Mouse (Mus musculus) olfactory bulb, adult 2 months (tissue): ENCODE measurements at regions not wholly inside any gene's neighbourhood (a gene's known extent, or its start where the extent isn't known, plus 50 kb on each side); places are given as distances from the start of the nearest gene placed in this dataset.

Experiments
- H3K27ac ChIP-seq: fragments of 200-500 bp; 2 replicates; pipeline ENCODE4 v1.5.1; 2012; ENCODE audit warnings: low read depth, low read length; ENCODE audit not compliant: insufficient read depth
- H3K4me1 ChIP-seq: fragments of 200-500 bp; 2 replicates; pipeline ENCODE4 v1.6.1; 2012; ENCODE audit warnings: low read length; ENCODE audit not compliant: control insufficient read depth, insufficient read depth
- H3K4me3 ChIP-seq: fragments of 200-500 bp; 2 replicates; pipeline ENCODE4 v1.5.1; 2012; ENCODE audit warnings: mild to moderate bottlenecking, low read depth, low read length, moderate library complexity; ENCODE audit not compliant: insufficient read depth
- CTCF ChIP-seq: fragments of 200-500 bp; IDR thresholded peaks from 2 replicates; pipeline ENCODE4 v1.5.1; 2012; ENCODE audit warnings: low read depth, mild to moderate bottlenecking, low read length, moderate library complexity; ENCODE audit not compliant: insufficient read depth
- POLR2A ChIP-seq: fragments of 200-500 bp; IDR thresholded peaks from 2 replicates; pipeline ENCODE4 v1.6.1; 2012; ENCODE audit warnings: mild to moderate bottlenecking, low read depth, low read length, moderate library complexity; ENCODE audit not compliant: insufficient read depth
- WGBS: fragments of 180-500 bp; shearing (Covaris S2); methylation state at CpG from one replicate; pipeline ENCODE4 v1.1.7; 2018; 5-methylcytosine and 5-hydroxymethylcytosine counted together

- 63% methylated on average over 2 of the region's 2 CpGs for WGBS
- Histone ChIP-seq H3K4me3 (no peak overlapping the region), H3K4me1 (no peaks in the 10 kb centered on the region), H3K27ac (no peak overlapping the region)
- no peak for TF ChIP-seq CTCF
- no peak for TF ChIP-seq POLR2A
Observed at GRCm38 (mm10) chr13:70313205-70313604, 324.2 kb downstream of the Ice1 start.

- Histone ChIP-seq H3K4me3 (no peak overlapping the region), H3K4me1 (no peaks in the 10 kb centered on the region), H3K27ac (no peak overlapping the region)
- TF ChIP-seq CTCF (no peak), POLR2A (no peak)
- 50% methylated on average over 1 of the region's 1 CpGs for WGBS
Observed at GRCm38 (mm10) chr13:70323537-70323936, 313.9 kb downstream of the Ice1 start.

- peaks cover 5% of the 10 kb centered on the region; the same call in 1 of the 2 replicates for H3K4me1 ChIP-seq
- no peak overlapping the region for H3K4me3 ChIP-seq
- 56% methylated on average over 4 of the region's 4 CpGs for WGBS
- TF ChIP-seq POLR2A = no peak
- TF ChIP-seq CTCF = no peak
- H3K27ac ChIP-seq = no peak overlapping the region
Observed at GRCm38 (mm10) chr13:70336069-70336468, 301.4 kb downstream of the Ice1 start.

- Histone ChIP-seq H3K4me3 (no peak overlapping the region), H3K27ac (no peak overlapping the region), H3K4me1 (peaks cover 2% of the 10 kb centered on the region; the same call in 1 of the 2 replicates)
- WGBS = 69% methylated on average over 3 of the region's 3 CpGs
- TF ChIP-seq POLR2A (no peak), CTCF (no peak)
Observed at GRCm38 (mm10) chr13:70340437-70340836, 297.0 kb downstream of the Ice1 start.

- no peaks in the 10 kb centered on the region; the same call in 1 of the 2 replicates for H3K4me1 ChIP-seq
- no peak overlapping the region for H3K4me3 ChIP-seq
- no peak for TF ChIP-seq CTCF
- no peak for TF ChIP-seq POLR2A
- WGBS = 94% methylated on average over 1 of the region's 1 CpGs
- H3K27ac ChIP-seq = no peak overlapping the region
Observed at GRCm38 (mm10) chr13:70343191-70343734, 294.2 kb downstream of the Ice1 start.

GRCm38 (mm10) chr13:70343911-70344310, 293.5 kb downstream of the Ice1 start:
- whole genome bisulfite sequencing = 54% methylated on average over 2 of the region's 2 CpGs
- no peak overlapping the region for H3K27ac ChIP-seq
- no peak for TF ChIP-seq CTCF
- no peak for TF ChIP-seq POLR2A
- H3K4me1 ChIP-seq = no peaks in the 10 kb centered on the region
- H3K4me3 ChIP-seq = no peak overlapping the region

- H3K4me1 ChIP-seq = no peaks in the 10 kb centered on the region
- TF ChIP-seq POLR2A = no peak
- TF ChIP-seq CTCF = no peak
- no peak overlapping the region for H3K4me3 ChIP-seq
- 86% methylated on average over 5 of the region's 5 CpGs for WGBS
- no peak overlapping the region for H3K27ac ChIP-seq
Observed at GRCm38 (mm10) chr13:70344311-70344710, 293.1 kb downstream of the Ice1 start.

GRCm38 (mm10) chr13:70348456-70348855, 289.0 kb downstream of the Ice1 start:
- Histone ChIP-seq H3K4me1 (no peaks in the 10 kb centered on the region), H3K4me3 (no peak overlapping the region), H3K27ac (no peak overlapping the region)
- whole genome bisulfite sequencing = 96% methylated on average over 4 of the region's 4 CpGs
- no peak for TF ChIP-seq CTCF
- no peak for TF ChIP-seq POLR2A

- 61% methylated on average over 2 of the region's 2 CpGs for WGBS
- no peak overlapping the region for H3K27ac ChIP-seq
- no peaks in the 10 kb centered on the region for H3K4me1 ChIP-seq
- no peak for TF ChIP-seq POLR2A
- no peak overlapping the region for H3K4me3 ChIP-seq
Observed at GRCm38 (mm10) chr13:70348965-70349364, 288.5 kb downstream of the Ice1 start.

- Histone ChIP-seq H3K4me1 (no peaks in the 10 kb centered on the region), H3K27ac (no peak overlapping the region), H3K4me3 (no peak overlapping the region)
- no peak for TF ChIP-seq CTCF
- no peak for TF ChIP-seq POLR2A
- 60% methylated on average over 2 of the region's 2 CpGs for WGBS
Observed at GRCm38 (mm10) chr13:70369647-70370046, 267.8 kb downstream of the Ice1 start.
